Mouse (Mus musculus) gastrocnemius, adult 2 months (tissue): ENCODE data around the gene Fam117b. TPM values are rescaled to one million over a fixed set of nuclear protein-coding genes. Genes with fewer than 3 reads are reported as not detected.

ENCODE experiments used
- DNase-seq: peaks from one replicate; pipeline ENCODE4 v3.0.0; 2022
- H3K27ac ChIP-seq: fragments of 200-600 bp; 2 replicates; pipeline ENCODE4 v1.8.1; 2022; ENCODE audit warnings: mild to moderate bottlenecking
- H3K4me3 ChIP-seq: fragments of 200-600 bp; 2 replicates; pipeline ENCODE4 v1.8.1; 2022; ENCODE audit warnings: mild to moderate bottlenecking, moderate library complexity
- CTCF ChIP-seq: fragments of 200-600 bp; IDR thresholded peaks from 2 replicates; pipeline ENCODE4 v1.8.1; 2022; ENCODE audit warnings: antibody characterized with exemption, mild to moderate bottlenecking, moderate library complexity
- intact Hi-C: fragments of 180-260 bp; cut with DNase I; formaldehyde crosslinking; loops from one replicate; pipeline ENCODE4 v1.15.1; 2025
- total RNA-seq, 2 experiments: library from RNA; stranded (reverse); gene quantifications; 2 replicates each; pipeline ENCODE4 v1.2.3; 2021

The Fam117b gene
- total RNA-seq, 2 experiments from 2014 or later = 4.4 to 9.3 TPM

DNA sequence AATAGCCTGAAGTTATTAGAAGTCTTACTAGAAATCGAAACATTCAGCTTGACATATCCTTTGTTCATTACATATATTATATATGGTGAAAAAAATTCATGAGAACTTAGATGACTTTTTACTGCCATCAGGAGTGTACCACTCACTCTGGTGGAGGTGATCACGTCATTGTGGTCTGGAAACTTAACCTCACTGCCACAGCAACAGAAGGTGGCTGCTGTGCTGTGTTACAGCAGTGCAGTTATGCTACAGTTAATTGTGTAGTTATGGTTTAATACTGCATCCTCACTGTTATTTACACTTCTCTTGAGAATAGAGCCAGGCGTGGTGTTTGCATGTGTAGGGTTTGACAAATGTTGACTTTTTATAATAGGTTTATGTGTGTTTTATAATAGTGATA lies 4.6 kb downstream of the Fam117b start:
- no peak for DNase-seq
- no peak overlapping the region for H3K27ac ChIP-seq
- intact Hi-C loops = no loop called here
- no peak for TF ChIP-seq CTCF
- H3K4me3 ChIP-seq = no peak overlapping the region

GRCm38 (mm10) chr1:59918075-59918474 lies 5.3 kb downstream of the Fam117b start:
- intact Hi-C loops = no loop called here
- Histone ChIP-seq H3K27ac (no peak overlapping the region), H3K4me3 (no peak overlapping the region)
- DNase-seq = no peak
- TF ChIP-seq CTCF = no peak

GRCm38 (mm10) chr1:59923201-59923600 lies 10.4 kb downstream of the Fam117b start:
- H3K27ac ChIP-seq = peak overlapping the region; percentile 35
- TF ChIP-seq CTCF = no peak
- H3K4me3 ChIP-seq = no peak overlapping the region
- intact Hi-C loops = loop anchor here (5.0 kb wide), 2 partner anchors 41 to 44 kb away; no protein-coding TSS in a partner anchor
- no peak for DNase-seq

DNA sequence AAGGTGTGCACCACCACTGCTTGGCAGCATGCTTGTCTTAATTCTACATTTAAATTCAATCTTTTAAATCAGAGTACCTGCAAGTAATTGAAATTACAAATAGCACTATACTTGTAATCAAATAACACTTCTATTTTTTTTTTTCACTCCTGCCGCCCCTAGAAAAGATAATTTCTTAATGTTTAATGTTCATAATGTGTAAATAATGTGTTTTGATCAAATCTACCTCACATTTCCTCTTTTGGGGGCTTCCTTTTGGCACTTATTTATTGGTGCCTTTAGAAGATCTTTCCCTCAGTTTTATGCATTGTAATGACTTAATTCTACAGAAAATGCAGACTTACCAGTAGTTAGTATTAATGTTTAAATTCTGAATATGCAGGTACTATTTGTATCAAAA lies 10.9 kb downstream of the Fam117b start:
- intact Hi-C loops = loop anchor here (5.0 kb wide), 2 partner anchors 41 to 44 kb away; no protein-coding TSS in a partner anchor

DNA sequence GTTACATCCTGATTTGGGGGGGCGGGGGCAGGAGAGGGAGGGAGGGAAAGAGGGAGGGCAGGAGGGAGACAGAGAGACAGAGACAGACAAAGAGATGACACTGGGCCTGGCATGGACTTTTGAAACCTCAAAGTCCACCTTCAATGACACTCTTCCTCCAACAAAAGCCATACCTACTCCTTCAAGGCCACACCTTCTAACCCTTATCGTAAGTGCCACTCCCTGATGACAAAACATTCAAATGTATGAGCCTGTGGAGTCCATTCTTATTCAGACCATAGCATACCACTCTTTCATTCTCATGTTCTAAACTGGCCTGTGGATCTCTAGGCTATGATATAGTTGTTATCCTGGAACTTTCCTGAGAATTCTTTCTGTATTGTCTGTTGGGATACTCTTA lies 11.6 kb downstream of the Fam117b start:
- Histone ChIP-seq H3K27ac (no peak overlapping the region), H3K4me3 (no peak overlapping the region)
- TF ChIP-seq CTCF = no peak
- DNase-seq = no peak
- intact Hi-C loops = loop anchor here (5.0 kb wide), 2 partner anchors 42 to 43 kb away; no protein-coding TSS in a partner anchor

More for the DNA sequence above, 10.9 kb downstream of the Fam117b start:
- DNase-seq = no peak
- no peak for TF ChIP-seq CTCF
- no peak overlapping the region for H3K4me3 ChIP-seq
- peak overlapping the region; percentile 9; the same call in 1 of the 2 replicates for H3K27ac ChIP-seq

GRCm38 (mm10) chr1:59926021-59926672 lies 13.3 kb downstream of the Fam117b start:
- TF ChIP-seq CTCF = no peak
- intact Hi-C loops = no loop called here
- H3K27ac ChIP-seq = no peak overlapping the region
- no peak overlapping the region for H3K4me3 ChIP-seq
- DNase-seq = no peak

GRCm38 (mm10) chr1:59927131-59927680 lies 14.4 kb downstream of the Fam117b start:
- intact Hi-C loops = no loop called here
- Histone ChIP-seq H3K4me3 (no peak overlapping the region), H3K27ac (no peak overlapping the region)
- TF ChIP-seq CTCF = no peak
- no peak for DNase-seq

- no peak for TF ChIP-seq CTCF
- no peak for DNase-seq
- Histone ChIP-seq H3K4me3 (no peak overlapping the region), H3K27ac (no peak overlapping the region)
- intact Hi-C loops = no loop called here
These were observed 18.1 kb downstream of the Fam117b start for GRCm38 (mm10) chr1:59930926-59931325.

DNA sequence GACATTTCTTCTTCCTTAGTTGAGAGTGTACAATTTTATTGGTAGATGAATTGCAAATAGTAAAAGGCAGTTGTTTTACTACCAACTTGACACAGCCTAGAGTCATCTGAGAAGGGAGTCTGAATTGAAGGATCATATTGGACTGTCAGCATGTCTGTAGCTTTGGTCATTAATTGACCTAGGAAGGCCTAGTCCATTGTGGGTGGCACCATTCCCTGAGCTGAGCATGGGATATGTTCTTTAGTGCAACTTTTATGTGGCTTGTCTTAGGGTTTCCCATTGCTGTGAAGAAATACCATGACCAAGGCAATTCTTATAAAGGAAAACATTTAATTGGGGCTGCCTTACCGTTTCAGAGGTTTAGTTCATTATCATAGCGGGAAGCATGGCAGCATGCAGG lies 20.2 kb downstream of the Fam117b start:
- TF ChIP-seq CTCF = no peak
- H3K4me3 ChIP-seq = no peak overlapping the region
- no peak for DNase-seq
- H3K27ac ChIP-seq = no peak overlapping the region
- intact Hi-C loops = no loop called here

- DNase-seq = no peak
- intact Hi-C loops = no loop called here
- Histone ChIP-seq H3K4me3 (no peak overlapping the region), H3K27ac (no peak overlapping the region)
- no peak for TF ChIP-seq CTCF
These were observed 28.3 kb downstream of the Fam117b start for GRCm38 (mm10) chr1:59941063-59941462.

DNA sequence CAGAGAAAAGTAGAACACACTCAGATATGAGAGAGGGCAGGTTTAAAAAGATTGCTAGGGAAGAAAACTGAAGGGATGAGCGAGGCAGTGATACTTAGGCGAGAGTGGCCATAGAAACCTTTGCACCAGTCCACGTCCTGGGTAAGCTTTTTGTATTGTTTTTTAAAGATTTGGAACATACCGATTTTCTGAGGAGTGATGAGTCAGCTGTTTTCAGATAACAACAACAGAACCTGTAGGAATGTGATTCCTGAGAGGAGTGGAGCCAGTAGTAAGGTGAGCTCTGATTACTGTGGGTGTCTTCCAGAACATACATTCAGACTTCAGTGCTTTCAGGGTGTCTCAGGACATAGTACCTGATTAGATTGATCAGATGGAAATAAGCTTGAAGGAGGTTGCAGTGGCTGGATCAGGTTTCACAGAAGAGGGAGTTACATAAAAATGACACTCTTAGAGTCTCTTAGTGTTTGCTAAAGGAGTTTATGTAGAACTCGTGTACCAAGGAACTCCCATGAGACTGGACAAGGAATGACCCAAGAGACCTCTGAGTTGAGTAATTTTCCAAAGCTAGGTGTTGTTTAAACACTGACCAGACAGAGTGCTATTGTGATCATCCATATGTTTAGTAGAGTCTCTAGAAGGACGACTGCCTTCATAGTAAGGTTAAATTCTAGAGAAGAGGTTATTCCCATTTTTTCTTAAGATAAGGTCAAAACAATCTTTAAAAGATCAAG lies 29.4 kb downstream of the Fam117b start:
- H3K27ac ChIP-seq = no peak overlapping the region
- no peak for DNase-seq
- no peak for TF ChIP-seq CTCF
- intact Hi-C loops = no loop called here
- no peak overlapping the region for H3K4me3 ChIP-seq

DNA sequence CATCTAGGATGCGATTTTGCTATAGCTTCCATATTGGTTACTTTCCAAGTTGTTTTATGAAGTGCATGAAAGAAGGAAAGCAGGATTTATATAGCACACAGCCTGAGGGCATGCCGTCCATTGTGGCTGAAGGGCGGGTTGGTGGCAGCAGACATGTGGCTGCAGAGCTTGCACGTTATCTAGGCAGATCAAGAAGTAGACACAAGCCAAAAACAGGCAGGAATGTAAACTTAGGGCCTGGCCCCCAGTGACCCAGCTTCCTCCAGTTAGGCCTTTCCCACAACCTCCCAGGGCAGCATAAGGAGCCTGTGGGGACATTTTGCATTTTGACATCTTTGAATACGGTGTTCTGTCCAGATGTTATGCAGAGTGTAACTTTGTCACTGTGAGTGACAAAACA lies 31.0 kb downstream of the Fam117b start:
- DNase-seq = no peak
- H3K4me3 ChIP-seq = no peak overlapping the region
- H3K27ac ChIP-seq = no peak overlapping the region
- TF ChIP-seq CTCF = no peak
- intact Hi-C loops = no loop called here

- Histone ChIP-seq H3K4me3 (no peak overlapping the region), H3K27ac (no peak overlapping the region)
- TF ChIP-seq CTCF = no peak
- DNase-seq = no peak
- intact Hi-C loops = no loop called here
These were observed 33.2 kb downstream of the Fam117b start for GRCm38 (mm10) chr1:59945969-59946368.
